Mouse (Mus musculus) bone marrow, adult 2 months (tissue): ENCODE data around the gene Capn1.

Experiments used
- CTCF ChIP-seq: fragments of 200-500 bp; IDR thresholded peaks from 2 replicates; pipeline ENCODE4 v1.5.1; 2011; ENCODE audit warnings: low read length, control low read depth; ENCODE audit not compliant: control insufficient read depth, insufficient read depth
- POLR2A ChIP-seq: fragments of 200-500 bp; IDR thresholded peaks from 2 replicates; pipeline ENCODE4 v1.6.1; 2011; ENCODE audit warnings: low read depth, mild to moderate bottlenecking, control low read depth, low read length, borderline replicate concordance; ENCODE audit not compliant: control insufficient read depth

DNA sequence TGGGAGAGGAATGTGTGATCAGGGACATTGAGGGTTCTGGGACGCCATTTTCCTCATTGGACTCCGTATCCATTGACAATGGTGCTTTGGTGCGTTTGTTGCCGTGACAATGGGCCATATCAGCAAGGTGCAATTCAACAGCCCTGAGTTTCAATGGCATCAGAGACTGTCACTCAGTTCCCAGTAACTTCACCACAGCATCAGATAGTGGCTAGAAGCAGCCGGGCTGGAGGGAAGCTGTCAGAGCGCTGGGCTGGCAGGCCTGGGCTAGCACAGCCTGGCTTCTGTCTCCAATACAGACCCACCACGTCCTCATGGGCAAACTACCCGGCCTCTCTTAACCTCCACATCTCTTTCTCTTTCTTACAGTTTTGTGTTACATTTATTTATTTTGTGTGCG lies 35.2 kb downstream of the Capn1 start:
- TF ChIP-seq CTCF: no peak
- TF ChIP-seq POLR2A: no peak
